Mouse (Mus musculus) liver, adult 2 months (tissue): Measurements from ENCODE around the gene Prkag1.

ENCODE experiments used
- CTCF ChIP-seq: fragments of 200-500 bp; IDR thresholded peaks from 2 replicates; pipeline ENCODE4 v1.5.1; 2011; ENCODE audit warnings: low read depth, low read length, control low read depth
- POLR2A ChIP-seq: fragments of 200-500 bp; IDR thresholded peaks from 2 replicates; pipeline ENCODE4 v1.6.1; 2011; ENCODE audit warnings: low read length, control low read depth; ENCODE audit not compliant: insufficient read depth; ENCODE audit errors: extremely low read depth

DNA sequence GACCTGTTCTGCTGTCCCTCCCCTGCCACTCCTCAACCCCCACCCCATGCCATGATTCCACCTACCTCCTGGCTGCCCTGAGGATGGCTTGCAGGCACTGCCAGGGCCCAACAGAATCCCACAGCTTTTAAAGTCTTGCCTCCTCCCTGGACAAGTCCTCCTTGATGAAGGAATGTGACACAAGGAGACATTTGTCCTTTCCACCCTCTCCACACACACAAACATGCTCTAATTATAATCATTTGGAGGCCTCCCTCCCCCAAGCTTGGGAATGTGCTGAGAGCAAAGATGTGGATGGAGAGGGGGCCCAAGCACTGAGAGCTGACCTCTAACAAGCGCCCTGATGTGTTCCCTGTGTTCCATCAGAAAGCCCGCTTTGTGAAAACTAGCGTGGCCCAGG, 21.9 kb downstream of the Prkag1 start, which contains the start of gene Ddn:
- TF ChIP-seq CTCF: no peak
- TF ChIP-seq POLR2A: no peak
